Mouse (Mus musculus) midbrain, embryonic 16.5 days (tissue): ENCODE results near the gene Fv1. TPM values are rescaled to one million over a fixed set of nuclear protein-coding genes. Genes with fewer than 3 reads are reported as not detected.
"Not testable (repeated sequence)": the region's sequence is repeated elsewhere in the genome, so short reads cannot be mapped to it uniquely, and the experiment has no call there.

ENCODE experiments used
- ATAC-seq: fragments of 200-750 bp; cut with Nextera tagmentation; 2 replicates; pipeline ENCODE4 v1.8.0; 2017; ENCODE audit warnings: moderate TSS enrichment
- H3K27ac ChIP-seq: fragments of 300-500 bp; sonication (generic); 2 replicates; pipeline ENCODE4 v1.5.1; 2014; ENCODE audit warnings: mild to moderate bottlenecking, low read length, mixed read lengths
- H3K27me3 ChIP-seq: fragments of 300-500 bp; sonication (generic); 2 replicates; pipeline ENCODE4 v1.6.1; 2014; ENCODE audit warnings: low read depth, low read length, mixed read lengths; ENCODE audit not compliant: control insufficient read depth, insufficient read depth
- H3K36me3 ChIP-seq: fragments of 300-500 bp; sonication (generic); 2 replicates; pipeline ENCODE4 v1.6.1; 2014; ENCODE audit warnings: mild to moderate bottlenecking, low read length, moderate library complexity, mixed read lengths; ENCODE audit not compliant: control insufficient read depth, insufficient read depth
- H3K4me1 ChIP-seq: fragments of 300-500 bp; sonication (generic); 2 replicates; pipeline ENCODE4 v1.6.1; 2014; ENCODE audit warnings: mild to moderate bottlenecking, low read length, mixed read lengths; ENCODE audit not compliant: control insufficient read depth, insufficient read depth
- H3K4me2 ChIP-seq: fragments of 300-500 bp; sonication (generic); 2 replicates; pipeline ENCODE4 v1.6.1; 2014; ENCODE audit warnings: mild to moderate bottlenecking, low read length, mixed read lengths
- H3K4me3 ChIP-seq: fragments of 300-500 bp; sonication (generic); 2 replicates; pipeline ENCODE4 v1.5.1; 2014; ENCODE audit warnings: low read depth, mild to moderate bottlenecking, low read length, moderate library complexity, mixed read lengths
- H3K9ac ChIP-seq: fragments of 300-500 bp; sonication (generic); 2 replicates; pipeline ENCODE4 v1.6.1; 2014; ENCODE audit warnings: low read depth, low read length, mixed read lengths
- H3K9me3 ChIP-seq: fragments of 300-500 bp; sonication (generic); replicated peaks from 2 replicates; pipeline ENCODE4 v1.6.1; 2014; ENCODE audit warnings: mild to moderate bottlenecking, low read length, mixed read lengths; ENCODE audit not compliant: control insufficient read depth, poor library complexity, severe bottlenecking
- WGBS: fragments of 180-500 bp; shearing (Covaris S2); extraction: QIAGEN DNeasy Blood & Tissue Kit; methylation state at CpG from one replicate; pipeline ENCODE4 v1.1.7; 2014; 5-methylcytosine and 5-hydroxymethylcytosine counted together
- polyA plus RNA-seq: library from polyadenylated mRNA; unstranded; fragments of >200 nt; fragmentation: Nextera tagmentation; extraction: Ambion mirVana; gene quantifications from 2 replicates; pipeline ENCODE4 v1.2.1, GENCODE M21; 2015

The Fv1 gene
- polyA plus RNA-seq, 1 experiment from 2014 or later, result 7.5 TPM

GRCm38 (mm10) chr4:147862051-147862450 is 6.7 kb upstream of the Fv1 start:
- no peak overlapping the region for H3K9ac ChIP-seq
- ATAC-seq, result no peak
- no peak overlapping the region for H3K4me2 ChIP-seq
- H3K9me3 ChIP-seq, result no peaks in the 10 kb centered on the region
- peaks cover 25% of the 10 kb centered on the region for H3K36me3 ChIP-seq
- H3K4me3 ChIP-seq, result no peak overlapping the region
- WGBS, result 93% methylated on average over 3 of the region's 3 CpGs
- no peaks in the 10 kb centered on the region for H3K27me3 ChIP-seq
- no peaks in the 10 kb centered on the region for H3K4me1 ChIP-seq
- no peak overlapping the region for H3K27ac ChIP-seq

- no peak overlapping the region for H3K4me3 ChIP-seq
- H3K4me2 ChIP-seq, result no peak overlapping the region
- peaks cover 22% of the 10 kb centered on the region for H3K36me3 ChIP-seq
- no peak for ATAC-seq
- no peaks in the 10 kb centered on the region for H3K9me3 ChIP-seq
- over 99% methylated on average over 6 of the region's 6 CpGs for WGBS
- H3K4me1 ChIP-seq, result peaks cover 22% of the 10 kb centered on the region
- no peaks in the 10 kb centered on the region for H3K27me3 ChIP-seq
- H3K9ac ChIP-seq, result no peak overlapping the region
- no peak overlapping the region for H3K27ac ChIP-seq
These were observed 3.1 kb upstream of the Fv1 start for GRCm38 (mm10) chr4:147865651-147866050.

GRCm38 (mm10) chr4:147866056-147866455 is 2.7 kb upstream of the Fv1 start:
- H3K4me2 ChIP-seq, result no peak overlapping the region
- no peak overlapping the region for H3K27ac ChIP-seq
- H3K36me3 ChIP-seq, result peaks cover 22% of the 10 kb centered on the region
- no peak overlapping the region for H3K9ac ChIP-seq
- ATAC-seq, result no peak
- H3K27me3 ChIP-seq, result no peaks in the 10 kb centered on the region
- WGBS, result 95% methylated on average over 9 of the region's 9 CpGs
- H3K9me3 ChIP-seq, result no peaks in the 10 kb centered on the region
- H3K4me3 ChIP-seq, result no peak overlapping the region
- peaks cover 22% of the 10 kb centered on the region for H3K4me1 ChIP-seq

- not testable (repeated sequence) for H3K9me3 ChIP-seq, H3K27me3 ChIP-seq, H3K27ac ChIP-seq, ATAC-seq, H3K4me2 ChIP-seq, H3K4me3 ChIP-seq, H3K9ac ChIP-seq
- 52% methylated on average over 3 of the region's 3 CpGs for WGBS
- Histone ChIP-seq H3K36me3 (peaks cover 15% of the 10 kb centered on the region), H3K4me1 (peaks cover 22% of the 10 kb centered on the region)
These were observed 2.0 kb upstream of the Fv1 start for GRCm38 (mm10) chr4:147866793-147867192.

GRCm38 (mm10) chr4:147867563-147868449 is 973 bp upstream of the Fv1 start:
- Histone ChIP-seq H3K9me3 (no peaks in the 10 kb centered on the region), H3K4me3 (peak overlapping the region; percentile 76), H3K9ac (peak overlapping the region; percentile 83), H3K27ac (peak overlapping the region; percentile 82), H3K36me3 (peaks cover 14% of the 10 kb centered on the region), H3K27me3 (no peaks in the 10 kb centered on the region), H3K4me2 (peak overlapping the region; percentile 69), H3K4me1 (peaks cover 22% of the 10 kb centered on the region)
- ATAC-seq, result peak; percentile 9
- WGBS, result 5% methylated on average over 21 of the region's 22 CpGs

DNA sequence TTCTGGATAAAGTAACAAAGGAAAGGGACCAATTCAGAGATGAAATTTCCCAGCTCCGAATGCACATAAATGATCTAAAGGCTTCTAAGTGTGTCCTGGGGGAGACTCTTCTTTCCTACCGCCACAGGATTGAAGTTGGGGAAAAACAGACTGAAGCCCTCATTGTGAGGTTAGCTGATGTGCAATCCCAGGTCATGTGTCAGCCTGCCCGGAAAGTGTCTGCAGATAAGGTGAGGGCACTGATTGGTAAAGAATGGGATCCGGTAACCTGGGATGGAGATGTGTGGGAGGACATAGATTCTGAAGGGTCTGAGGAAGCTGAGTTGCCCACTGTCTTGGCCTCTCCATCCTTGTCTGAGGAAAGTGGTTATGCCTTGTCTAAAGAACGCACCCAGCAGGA is 459 bp downstream of the Fv1 start:
- no peak for ATAC-seq
- 21% methylated on average over 5 of the region's 5 CpGs for WGBS
- Histone ChIP-seq H3K9ac (peak overlapping the region; percentile 52), H3K9me3 (no peaks in the 10 kb centered on the region), H3K27ac (peak overlapping the region; percentile 30; the same call in 1 of the 2 replicates), H3K27me3 (no peaks in the 10 kb centered on the region), H3K4me2 (peak overlapping the region; percentile 84), H3K36me3 (peaks cover 21% of the 10 kb centered on the region), H3K4me3 (peak overlapping the region; percentile 76), H3K4me1 (peaks cover 22% of the 10 kb centered on the region)

- H3K36me3 ChIP-seq, result peaks cover 56% of the 10 kb centered on the region
- no peak for ATAC-seq
- no peak overlapping the region for H3K27ac ChIP-seq
- no peak overlapping the region for H3K9ac ChIP-seq
- H3K4me1 ChIP-seq, result no peaks in the 10 kb centered on the region
- no peaks in the 10 kb centered on the region for H3K27me3 ChIP-seq
- no peak overlapping the region for H3K4me2 ChIP-seq
- no peak overlapping the region for H3K4me3 ChIP-seq
- WGBS, result 94% methylated on average over 4 of the region's 4 CpGs
- no peaks in the 10 kb centered on the region for H3K9me3 ChIP-seq
These were observed 7.2 kb downstream of the Fv1 start for GRCm38 (mm10) chr4:147875852-147876575.

GRCm38 (mm10) chr4:147878537-147878936 is 9.8 kb downstream of the Fv1 start:
- H3K4me1 ChIP-seq, result no peaks in the 10 kb centered on the region
- ATAC-seq, result no peak
- no peaks in the 10 kb centered on the region for H3K9me3 ChIP-seq
- H3K27me3 ChIP-seq, result no peaks in the 10 kb centered on the region
- no peak overlapping the region for H3K9ac ChIP-seq
- H3K36me3 ChIP-seq, result peaks cover 72% of the 10 kb centered on the region
- H3K4me2 ChIP-seq, result no peak overlapping the region
- no peak overlapping the region for H3K4me3 ChIP-seq
- WGBS, result 95% methylated on average over 9 of the region's 9 CpGs
- no peak overlapping the region for H3K27ac ChIP-seq

- Histone ChIP-seq H3K9me3 (no peaks in the 10 kb centered on the region), H3K9ac (no peak overlapping the region), H3K4me1 (no peaks in the 10 kb centered on the region), H3K27ac (no peak overlapping the region), H3K4me2 (no peak overlapping the region), H3K4me3 (no peak overlapping the region), H3K36me3 (peaks cover 70% of the 10 kb centered on the region), H3K27me3 (no peaks in the 10 kb centered on the region)
- WGBS, result 76% methylated on average over 2 of the region's 2 CpGs
- no peak for ATAC-seq
These were observed 10.7 kb downstream of the Fv1 start for GRCm38 (mm10) chr4:147879456-147879855.
